Mouse (Mus musculus): ENCODE data around the gene Slc5a6.

GRCm38 (mm10) chr5:31073176-31073575 is 24.5 kb upstream of the Slc5a6 start:
- TF ChIP-seq CTCF (conservative IDR thresholded peaks at IDR 0.05; ENCODE audit: insufficient read depth, insufficient read length, low read depth, low read length) (no peak), POLR2A (IDR thresholded peaks at IDR 0.05; ENCODE audit: low read depth, low read length) (no peak)

All from kidney, adult 2 months (tissue).